Mouse (Mus musculus) bone marrow, adult 2 months (tissue): ENCODE results near the gene 9430097D07Rik. TPM values are rescaled to one million over a fixed set of nuclear protein-coding genes. Genes with fewer than 3 reads are reported as not detected.
A peak's percentile ranks its signal among the peaks of the same experiment; 100 is the strongest.

Experiments
- H3K27ac ChIP-seq: fragments of 200-500 bp; 2 replicates; pipeline ENCODE4 v1.5.1; 2012; ENCODE audit warnings: low read depth, mild to moderate bottlenecking, control low read depth, inconsistent platforms, low read length; ENCODE audit not compliant: control insufficient read depth, poor library complexity, insufficient read depth
- H3K4me1 ChIP-seq: fragments of 200-500 bp; 2 replicates; pipeline ENCODE4 v1.6.1; 2011; ENCODE audit warnings: low read length; ENCODE audit not compliant: control insufficient read depth, insufficient read depth
- H3K4me3 ChIP-seq: fragments of 200-500 bp; replicated peaks from 2 replicates; pipeline ENCODE3; 2011; ENCODE audit warnings: mild to moderate bottlenecking, low read depth, low read length, control low read depth; ENCODE audit not compliant: control insufficient read depth
- CTCF ChIP-seq: fragments of 200-500 bp; IDR thresholded peaks from 2 replicates; pipeline ENCODE4 v1.5.1; 2011; ENCODE audit warnings: low read length, control low read depth; ENCODE audit not compliant: control insufficient read depth, insufficient read depth
- POLR2A ChIP-seq: fragments of 200-500 bp; IDR thresholded peaks from 2 replicates; pipeline ENCODE4 v1.6.1; 2011; ENCODE audit warnings: low read depth, mild to moderate bottlenecking, control low read depth, low read length, borderline replicate concordance; ENCODE audit not compliant: control insufficient read depth
- WGBS: fragments of 180-500 bp; shearing (Covaris S2); methylation state at CpG from one replicate; pipeline ENCODE4 v1.1.7; 2018; 5-methylcytosine and 5-hydroxymethylcytosine counted together
- polyA plus RNA-seq: library from polyadenylated mRNA; stranded (reverse); fragments of >200 nt; gene quantifications from 2 replicates; pipeline ENCODE4 v1.2.4, GENCODE M21; 2011; ENCODE audit warnings: low replicate concordance; ENCODE audit not compliant: missing spikeins, insufficient read depth, insufficient read length

Gene 9430097D07Rik
- polyA plus RNA-seq, 1 experiment: not detected

DNA sequence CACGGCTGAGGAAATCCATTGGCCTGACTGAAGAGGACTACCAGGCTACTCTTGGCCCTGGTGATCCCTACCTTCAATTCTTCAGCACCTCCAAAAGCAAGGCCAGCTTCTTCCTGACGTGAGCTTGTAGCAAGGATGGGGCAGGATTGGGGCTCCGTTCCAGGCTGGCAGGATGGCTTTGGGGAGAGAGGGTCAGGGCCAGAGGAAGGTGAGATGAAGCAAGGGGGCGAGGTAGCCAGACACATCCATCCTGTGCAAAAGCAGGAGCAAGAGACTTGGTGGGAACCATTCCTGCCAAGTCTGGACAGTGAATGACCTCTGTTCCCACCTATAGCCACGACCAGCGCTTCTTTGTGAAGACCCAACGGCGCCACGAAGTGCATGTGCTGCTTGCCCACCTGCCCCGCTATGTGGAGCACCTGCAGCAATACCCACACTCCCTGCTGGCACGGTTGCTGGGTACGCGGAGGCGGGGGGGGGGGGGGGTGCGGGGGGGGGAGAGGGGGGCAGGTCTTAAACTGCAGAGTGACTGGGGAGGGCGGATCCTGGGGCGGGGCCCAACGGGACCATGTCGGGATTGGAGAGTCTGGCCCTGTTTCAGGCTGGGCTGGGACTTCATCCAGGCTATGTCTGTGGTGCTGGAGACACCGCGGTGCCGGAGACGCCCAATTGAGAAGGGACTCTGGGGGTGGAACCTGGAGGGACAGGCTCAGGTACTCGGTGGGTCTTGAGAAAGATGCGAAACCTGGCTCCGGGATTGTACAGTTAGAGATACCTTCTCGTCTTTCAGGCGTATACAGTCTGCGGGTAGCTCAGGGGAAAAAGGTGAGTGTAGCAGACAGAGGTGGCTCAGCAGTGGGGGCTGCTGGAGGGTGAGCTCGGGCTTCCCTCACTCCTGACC, 2.9 kb upstream of the 9430097D07Rik start:
- WGBS: 51% methylated on average over 26 of the region's 30 CpGs
- TF ChIP-seq CTCF: no peak
- no peak for TF ChIP-seq POLR2A
- no peaks in the 10 kb centered on the region; the same call in 1 of the 2 replicates for H3K4me1 ChIP-seq
- H3K4me3 ChIP-seq: no peak overlapping the region
- no peak overlapping the region for H3K27ac ChIP-seq

DNA sequence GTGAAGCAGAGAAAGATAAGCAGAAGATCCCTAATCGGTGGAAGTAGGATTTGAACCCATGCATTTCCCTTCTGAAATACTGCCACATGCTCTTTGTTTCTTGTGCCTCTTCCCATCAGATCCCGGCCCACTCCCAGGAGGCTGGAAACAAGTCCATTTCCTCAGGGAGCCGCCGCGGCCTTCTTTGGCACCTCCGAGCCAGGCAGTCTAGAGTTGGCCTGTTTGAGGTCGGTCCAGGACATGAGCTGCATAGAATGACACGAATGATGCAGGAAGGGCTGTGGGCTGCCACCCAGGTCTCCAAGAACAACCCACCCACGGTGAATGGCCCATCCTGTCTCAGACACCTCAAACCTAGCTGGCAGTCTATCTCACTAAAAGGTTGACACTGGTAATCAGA, 1.0 kb upstream of the 9430097D07Rik start:
- no peaks in the 10 kb centered on the region for H3K4me1 ChIP-seq

DNA sequence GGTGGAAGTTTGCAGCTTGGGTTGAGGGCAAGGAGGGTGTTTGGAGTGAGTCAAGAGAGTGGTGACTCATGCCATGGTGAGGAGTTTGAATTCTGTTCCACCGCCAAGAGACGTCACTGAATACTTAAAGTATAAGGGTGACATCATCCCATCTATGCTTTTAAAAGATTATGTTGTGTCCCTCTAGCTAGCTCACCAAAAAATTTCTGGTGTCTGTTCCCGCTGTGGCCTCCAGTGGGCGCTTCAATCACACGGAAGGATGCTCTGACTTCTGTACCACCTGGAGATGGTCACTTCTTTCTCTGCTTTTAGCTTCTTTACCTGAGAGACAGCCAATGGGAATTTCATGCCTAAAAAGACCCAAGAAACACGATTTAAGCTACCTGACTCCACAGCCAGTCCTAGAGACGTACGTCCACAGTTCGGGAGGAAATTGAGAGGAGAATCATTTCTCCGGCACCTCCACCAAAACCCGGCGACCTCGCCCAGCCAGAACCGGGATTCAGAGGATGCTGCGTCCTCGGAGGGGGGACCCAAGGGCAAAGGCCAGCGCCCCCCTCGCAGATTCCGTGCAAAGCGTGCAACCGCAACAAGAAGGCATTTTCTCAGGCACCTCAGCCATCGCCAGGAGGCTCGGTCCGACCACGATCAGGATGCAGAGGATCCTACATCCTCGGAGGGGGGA, 441 bp downstream of the 9430097D07Rik start:
- H3K27ac ChIP-seq: no peak overlapping the region
- TF ChIP-seq CTCF: peak; percentile 70
- no peak for TF ChIP-seq POLR2A
- 5% methylated on average over 26 of the region's 26 CpGs for WGBS
- no peak overlapping the region for H3K4me3 ChIP-seq
- H3K4me1 ChIP-seq: no peaks in the 10 kb centered on the region

More for the DNA sequence above, 1.0 kb upstream of the 9430097D07Rik start:
- TF ChIP-seq CTCF (no peak), POLR2A (no peak)
- WGBS: 86% methylated on average over 9 of the region's 9 CpGs
- H3K4me3 ChIP-seq: no peak overlapping the region
- no peak overlapping the region for H3K27ac ChIP-seq

DNA sequence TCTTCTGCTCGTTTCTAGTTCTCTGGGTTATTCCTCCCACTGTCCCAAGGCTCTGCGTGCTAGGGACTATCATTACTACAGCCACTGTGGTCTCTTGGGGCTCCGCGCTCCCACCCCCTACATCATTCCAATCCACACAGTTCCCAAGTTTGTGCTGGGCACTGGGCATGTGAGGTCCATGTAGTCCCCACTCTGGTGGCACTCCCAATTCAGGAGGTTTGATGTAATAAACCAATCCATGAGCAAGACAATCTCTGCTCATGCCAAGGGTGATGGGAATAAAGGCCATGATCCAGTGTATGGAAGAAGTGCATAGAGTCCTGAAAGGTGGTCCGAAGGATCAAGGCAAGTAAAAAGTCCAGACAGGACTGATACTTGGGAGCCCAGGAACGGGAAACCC, 987 bp downstream of the 9430097D07Rik start, which contains the start of gene Pip5kl1:
TSS of gene Pip5kl1 (plus strand) at position 301 of the 400 bp plus-strand sequence.
- Histone ChIP-seq H3K4me1 (no peaks in the 10 kb centered on the region), H3K4me3 (no peak within 1 kb of the TSS), H3K27ac (no peak within 1 kb of the TSS)
- TF ChIP-seq CTCF (no peak), POLR2A (no peak)
- 80% methylated on average over 6 of the region's 6 CpGs for WGBS

- 90% methylated on average over 11 of the region's 11 CpGs for WGBS
- TF ChIP-seq POLR2A: no peak
- TF ChIP-seq CTCF: no peak
- no peak overlapping the region for H3K27ac ChIP-seq
- H3K4me3 ChIP-seq: no peak overlapping the region
- H3K4me1 ChIP-seq: no peaks in the 10 kb centered on the region
These were observed 3.3 kb downstream of the 9430097D07Rik start for GRCm38 (mm10) chr2:32572196-32572595.

GRCm38 (mm10) chr2:32570698-32571494, 4.6 kb downstream of the 9430097D07Rik start, which contains the start of gene Dpm2:
Dpm2 (plus strand) TSS chr2:32570858.
- TF ChIP-seq POLR2A: peak; percentile 52; the same call in 1 of the 2 replicates
- no peak for TF ChIP-seq CTCF
- peak within 1 kb of the TSS; percentile 83 for H3K4me3 ChIP-seq
- no peaks in the 10 kb centered on the region for H3K4me1 ChIP-seq
- peak within 1 kb of the TSS; percentile 39 for H3K27ac ChIP-seq
- WGBS: under 1% methylated on average over 36 of the region's 36 CpGs

DNA sequence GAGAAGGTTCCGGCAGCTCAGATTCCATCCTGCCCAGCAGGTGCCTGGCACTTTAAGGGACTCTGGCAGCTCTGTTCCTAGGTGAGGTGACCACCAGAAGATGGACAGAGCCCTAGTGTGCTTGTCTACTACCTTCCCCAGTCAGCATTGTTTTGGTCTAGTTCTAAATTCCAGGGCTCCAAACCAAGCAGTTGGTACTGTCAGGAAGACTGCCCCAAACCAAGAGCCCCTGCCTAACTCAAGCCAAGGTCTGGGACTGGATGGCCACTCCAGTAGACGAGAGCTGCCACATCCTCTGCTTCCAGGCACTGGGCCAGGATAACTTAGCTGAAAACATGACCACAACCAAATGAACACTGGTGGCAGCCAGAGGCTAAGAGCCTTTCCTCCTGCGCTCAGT, 6.5 kb downstream of the 9430097D07Rik start:
- Histone ChIP-seq H3K4me1 (no peaks in the 10 kb centered on the region), H3K27ac (no peak overlapping the region), H3K4me3 (no peak overlapping the region)
- TF ChIP-seq POLR2A (no peak), CTCF (no peak)
- 84% methylated on average over 3 of the region's 3 CpGs for WGBS

DNA sequence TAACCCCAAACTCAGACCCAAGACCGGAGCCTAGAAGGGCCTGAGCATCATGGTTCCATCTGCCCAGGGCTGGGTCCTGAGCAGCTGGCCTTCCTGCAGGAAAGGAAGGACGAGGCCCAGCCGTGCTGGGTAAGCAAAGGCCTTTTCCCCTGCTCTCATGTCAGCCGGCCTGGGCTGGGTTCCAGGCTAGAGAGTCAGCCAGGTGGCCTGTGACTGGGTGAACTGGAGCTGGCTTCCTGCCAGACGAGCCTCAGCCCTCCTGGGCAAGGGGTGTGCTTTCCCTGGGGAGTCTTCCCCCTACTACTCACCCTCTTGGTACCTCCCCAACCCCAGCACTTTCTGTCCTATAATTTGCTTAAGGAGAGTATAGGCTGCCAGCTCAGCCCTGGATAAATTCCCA, 7.3 kb downstream of the 9430097D07Rik start:
- Histone ChIP-seq H3K4me3 (no peak overlapping the region), H3K4me1 (no peaks in the 10 kb centered on the region), H3K27ac (no peak overlapping the region)
- 67% methylated on average over 5 of the region's 5 CpGs for WGBS
- TF ChIP-seq CTCF (no peak), POLR2A (no peak)
